Mouse (Mus musculus) midbrain, embryonic 14.5 days (tissue): ENCODE data around the gene Krt17. TPM values are rescaled to one million over a fixed set of nuclear protein-coding genes. Genes with fewer than 3 reads are reported as not detected.

ENCODE experiments used
- ATAC-seq: fragments of 200-750 bp; cut with Nextera tagmentation; 2 replicates; pipeline ENCODE4 v1.8.0; 2017; ENCODE audit warnings: moderate number of reproducible peaks, moderate library complexity; ENCODE audit not compliant: low FRiP score, low TSS enrichment
- DNase-seq: peaks from one replicate; pipeline ENCODE4 v3.0.0-alpha.2; 2015
- H3K27ac ChIP-seq: fragments of 300-500 bp; sonication (generic); replicated peaks from 2 replicates; pipeline ENCODE4 v1.5.1; 2014; ENCODE audit warnings: mild to moderate bottlenecking, low read depth, low read length, moderate library complexity
- H3K27me3 ChIP-seq: fragments of 300-500 bp; sonication (generic); 2 replicates; pipeline ENCODE4 v1.6.1; 2014; ENCODE audit warnings: low read length, control low read depth, mixed read lengths; ENCODE audit not compliant: control insufficient read depth, insufficient read depth
- H3K36me3 ChIP-seq: fragments of 300-500 bp; sonication (generic); 2 replicates; pipeline ENCODE4 v1.6.1; 2014; ENCODE audit warnings: low read length, control low read depth; ENCODE audit not compliant: control insufficient read depth, insufficient read depth
- H3K4me1 ChIP-seq: fragments of 300-500 bp; sonication (generic); 2 replicates; pipeline ENCODE4 v1.6.1; 2014; ENCODE audit warnings: mild to moderate bottlenecking, antibody characterized with exemption, low read length, control low read depth; ENCODE audit not compliant: control insufficient read depth, insufficient read depth
- H3K4me2 ChIP-seq: fragments of 300-500 bp; sonication (generic); 2 replicates; pipeline ENCODE4 v1.6.1; 2014; ENCODE audit warnings: mild to moderate bottlenecking, low read length, moderate library complexity
- H3K4me3 ChIP-seq: fragments of 300-500 bp; sonication (generic); replicated peaks from 2 replicates; pipeline ENCODE4 v1.5.1; 2014; ENCODE audit warnings: low read depth, low read length
- H3K9ac ChIP-seq: fragments of 300-500 bp; sonication (generic); replicated peaks from 2 replicates; pipeline ENCODE4 v1.6.1; 2014; ENCODE audit warnings: mild to moderate bottlenecking, low read length, moderate library complexity
- H3K9me3 ChIP-seq: fragments of 300-500 bp; sonication (generic); 2 replicates; pipeline ENCODE4 v1.6.1; 2016; ENCODE audit warnings: low read length, control low read depth, mixed read lengths; ENCODE audit not compliant: control insufficient read depth
- WGBS: fragments of 180-500 bp; shearing (Covaris S2); extraction: QIAGEN DNeasy Blood & Tissue Kit; methylation state at CpG from one replicate; pipeline ENCODE4 v1.1.7; 2014; 5-methylcytosine and 5-hydroxymethylcytosine counted together
- polyA plus RNA-seq: library from polyadenylated mRNA; unstranded; fragments of >200 nt; fragmentation: Nextera tagmentation; extraction: Ambion mirVana; gene quantifications from 2 replicates; pipeline ENCODE4 v1.2.1, GENCODE M21; 2014

Krt17 gene
- polyA plus RNA-seq, 1 experiment from 2014 or later: not detected

- WGBS: 76% methylated on average over 15 of the region's 15 CpGs
- DNase-seq: no peak
Measured at GRCm38 (mm10) chr11:100277726-100278480, 17.1 kb upstream of the Krt17 start.

DNA sequence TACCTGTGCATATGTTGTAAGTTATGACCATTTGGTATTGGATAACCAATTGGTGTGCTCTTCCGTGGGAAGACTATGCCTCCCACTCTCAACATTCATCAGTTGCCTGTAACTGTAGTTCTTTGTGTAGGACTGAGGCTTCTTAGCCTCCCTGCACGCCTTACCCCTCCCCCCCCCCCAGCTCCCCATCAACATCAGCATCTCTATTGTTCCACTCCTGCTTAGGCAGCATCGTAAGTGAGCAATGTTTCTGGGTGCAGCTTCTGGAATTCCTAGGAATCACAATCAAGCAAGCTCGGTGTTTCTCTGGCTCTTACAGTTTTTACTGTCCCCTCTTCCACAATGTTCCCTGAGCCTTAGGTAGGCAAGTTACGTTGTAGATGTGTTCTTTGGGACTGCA lies 14.6 kb upstream of the Krt17 start:
- DNase-seq (no peak), ATAC-seq (no peak)
- Histone ChIP-seq H3K4me2 (no peak overlapping the region), H3K9me3 (no peaks in the 10 kb centered on the region), H3K27me3 (no peaks in the 10 kb centered on the region), H3K4me3 (no peak overlapping the region), H3K27ac (no peak overlapping the region), H3K4me1 (no peaks in the 10 kb centered on the region), H3K9ac (no peak overlapping the region), H3K36me3 (no peaks in the 10 kb centered on the region)
- WGBS: 37% methylated on average over 5 of the region's 5 CpGs

More at GRCm38 (mm10) chr11:100277726-100278480, 17.1 kb upstream of the Krt17 start:
- Histone ChIP-seq H3K4me3 (no peak overlapping the region), H3K27me3 (no peaks in the 10 kb centered on the region), H3K36me3 (no peaks in the 10 kb centered on the region), H3K27ac (no peak overlapping the region), H3K9ac (no peak overlapping the region), H3K4me1 (no peaks in the 10 kb centered on the region), H3K4me2 (no peak overlapping the region), H3K9me3 (no peaks in the 10 kb centered on the region)
- no peak for ATAC-seq

DNA sequence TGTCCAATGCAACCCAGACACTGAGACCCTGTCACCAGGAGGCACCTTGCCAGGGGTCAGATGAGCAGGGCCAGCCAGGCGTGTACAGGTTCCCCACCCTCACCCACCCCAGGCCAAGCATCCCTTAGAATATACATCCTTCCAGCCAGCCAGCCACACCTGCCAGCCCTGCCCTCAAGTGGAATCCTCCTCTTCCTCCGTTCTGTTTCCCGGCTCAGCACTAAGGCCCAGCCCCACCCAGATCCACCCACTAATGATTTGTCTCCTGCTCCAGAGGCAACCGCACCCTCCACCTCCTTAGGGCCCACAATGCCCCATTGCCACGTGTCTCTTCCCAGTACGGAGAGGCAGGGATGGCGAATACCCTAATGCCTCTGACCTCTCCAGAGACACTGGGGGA lies 13.9 kb upstream of the Krt17 start:
- Histone ChIP-seq H3K27me3 (no peaks in the 10 kb centered on the region), H3K4me1 (no peaks in the 10 kb centered on the region), H3K27ac (no peak overlapping the region), H3K36me3 (no peaks in the 10 kb centered on the region), H3K4me3 (no peak overlapping the region), H3K9ac (no peak overlapping the region), H3K9me3 (no peaks in the 10 kb centered on the region), H3K4me2 (no peak overlapping the region)
- DNase-seq (no peak), ATAC-seq (no peak)
- WGBS: 74% methylated on average over 7 of the region's 7 CpGs

DNA sequence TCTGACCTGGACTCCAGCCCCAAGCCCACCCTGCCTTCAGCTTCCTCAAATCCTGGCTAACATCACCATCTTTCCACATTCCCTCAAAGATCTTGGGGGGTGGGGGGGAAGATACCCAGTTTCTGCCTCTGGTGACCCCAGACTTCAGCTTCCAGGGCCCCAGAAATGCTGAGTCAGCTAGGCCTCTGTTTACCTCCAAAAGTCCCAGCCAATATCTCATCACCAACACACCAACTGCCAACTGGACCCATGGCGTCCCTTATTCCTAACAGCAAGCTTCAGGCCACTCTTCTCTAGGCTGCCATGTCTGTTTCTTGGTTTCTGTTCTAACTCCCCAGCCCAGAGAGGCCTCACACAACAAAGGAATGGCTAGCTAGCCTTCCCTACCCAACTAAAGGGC lies 11.0 kb upstream of the Krt17 start:
- no peaks in the 10 kb centered on the region for H3K4me1 ChIP-seq
- H3K36me3 ChIP-seq: no peaks in the 10 kb centered on the region
- 81% methylated on average over 1 of the region's 1 CpGs for WGBS
- no peak overlapping the region for H3K4me2 ChIP-seq
- H3K9ac ChIP-seq: no peak overlapping the region
- H3K9me3 ChIP-seq: no peaks in the 10 kb centered on the region
- DNase-seq: no peak
- H3K27ac ChIP-seq: no peak overlapping the region
- ATAC-seq: no peak
- no peak overlapping the region for H3K4me3 ChIP-seq
- H3K27me3 ChIP-seq: no peaks in the 10 kb centered on the region

DNA sequence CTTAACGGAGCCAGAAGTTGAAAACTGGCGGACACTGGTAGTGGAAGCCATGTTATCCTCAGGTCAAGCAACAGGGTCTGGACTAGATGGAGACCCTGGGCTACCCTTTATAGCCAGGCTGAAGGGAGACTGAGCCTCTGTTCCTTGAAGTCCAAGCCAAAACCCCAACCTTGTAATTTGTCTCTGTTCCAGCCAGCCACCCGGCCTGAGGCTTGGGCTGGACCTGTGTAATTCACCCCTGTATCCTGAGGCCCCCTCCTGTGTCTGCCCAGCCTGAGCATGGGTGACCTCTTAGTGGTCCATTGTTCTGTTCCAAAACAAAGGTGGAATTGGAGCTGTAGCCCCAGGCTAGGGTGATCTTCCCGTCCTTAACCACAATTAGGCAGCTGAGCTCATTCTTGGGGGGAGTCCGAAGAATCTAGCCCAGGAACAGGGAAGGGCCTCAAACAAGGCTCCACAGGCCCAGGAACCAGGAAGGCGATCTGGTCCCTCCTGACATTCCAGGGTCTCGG lies 9.0 kb upstream of the Krt17 start, which contains the start of gene Krt42:
Gene Krt42, minus strand, starts transcription at position 51 of the 512 bp plus-strand sequence.
- DNase-seq (no peak), ATAC-seq (no peak)
- H3K27ac ChIP-seq: no peak within 1 kb of the TSS
- H3K4me1 ChIP-seq: no peaks in the 10 kb centered on the region
- 88% methylated on average over 7 of the region's 7 CpGs for WGBS
- H3K9me3 ChIP-seq: no peaks in the 10 kb centered on the region
- H3K9ac ChIP-seq: no peak within 1 kb of the TSS
- no peak within 1 kb of the TSS for H3K4me3 ChIP-seq
- no peak within 1 kb of the TSS for H3K4me2 ChIP-seq
- H3K36me3 ChIP-seq: no peaks in the 10 kb centered on the region
- H3K27me3 ChIP-seq: no peaks in the 10 kb centered on the region

DNA sequence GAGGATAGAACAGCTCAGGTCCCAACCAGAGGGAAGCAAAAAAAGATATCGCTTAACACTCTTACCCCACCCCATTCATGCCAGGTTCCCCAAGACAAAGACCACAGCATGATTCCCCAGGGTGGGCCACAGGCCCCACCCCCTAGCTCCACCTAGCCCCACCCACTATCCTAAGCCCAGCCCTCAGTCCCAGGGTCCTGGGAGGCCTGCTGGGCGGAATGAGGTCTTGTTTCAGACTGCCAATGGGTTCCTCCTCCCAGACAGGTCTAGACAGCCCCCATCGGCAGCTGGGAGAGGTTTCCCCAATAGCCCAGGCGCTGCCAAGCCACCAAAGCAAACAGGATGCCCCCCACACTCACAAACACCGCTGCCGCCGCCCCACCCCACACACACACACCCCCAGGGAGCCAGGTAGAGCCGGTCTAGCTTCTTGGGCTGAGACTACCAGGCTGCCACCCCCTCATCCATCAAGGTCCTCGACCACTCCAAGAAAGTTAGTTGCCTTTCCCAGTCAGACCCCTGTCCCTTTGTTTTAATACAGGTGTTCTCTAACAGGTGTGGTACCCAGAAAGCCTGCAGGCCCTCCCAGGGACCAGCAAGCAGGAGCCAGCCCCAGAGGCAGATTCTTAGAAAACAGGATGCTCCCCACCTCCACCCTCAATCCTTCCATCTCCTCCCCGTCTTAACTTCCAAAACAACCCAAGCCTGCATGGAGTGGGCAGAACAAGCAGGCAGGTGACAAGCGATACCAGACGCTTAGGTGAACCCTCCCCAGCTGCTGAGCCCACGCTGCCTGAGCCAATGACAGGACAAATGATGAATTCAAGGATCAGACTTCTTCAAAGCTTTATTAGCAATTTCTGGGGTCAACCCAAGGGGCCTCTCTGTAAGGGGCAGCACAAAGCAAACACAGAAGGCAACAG lies 1.5 kb upstream of the Krt17 start:
- DNase-seq (no peak), ATAC-seq (no peak)
- Histone ChIP-seq H3K4me1 (no peaks in the 10 kb centered on the region), H3K27me3 (no peaks in the 10 kb centered on the region), H3K36me3 (no peaks in the 10 kb centered on the region), H3K27ac (no peak overlapping the region), H3K4me2 (no peak overlapping the region), H3K4me3 (no peak overlapping the region), H3K9ac (no peak overlapping the region), H3K9me3 (no peaks in the 10 kb centered on the region)
- 25% methylated on average over 13 of the region's 13 CpGs for WGBS

GRCm38 (mm10) chr11:100261235-100261605 lies 391 bp upstream of the Krt17 start:
- ATAC-seq (no peak), DNase-seq (no peak)
- H3K9me3 ChIP-seq: no peaks in the 10 kb centered on the region
- no peaks in the 10 kb centered on the region for H3K4me1 ChIP-seq
- H3K27me3 ChIP-seq: no peaks in the 10 kb centered on the region
- no peak overlapping the region for H3K27ac ChIP-seq
- no peak overlapping the region for H3K9ac ChIP-seq
- no peak overlapping the region for H3K4me2 ChIP-seq
- no peaks in the 10 kb centered on the region for H3K36me3 ChIP-seq
- H3K4me3 ChIP-seq: no peak overlapping the region
- 81% methylated on average over 9 of the region's 9 CpGs for WGBS

DNA sequence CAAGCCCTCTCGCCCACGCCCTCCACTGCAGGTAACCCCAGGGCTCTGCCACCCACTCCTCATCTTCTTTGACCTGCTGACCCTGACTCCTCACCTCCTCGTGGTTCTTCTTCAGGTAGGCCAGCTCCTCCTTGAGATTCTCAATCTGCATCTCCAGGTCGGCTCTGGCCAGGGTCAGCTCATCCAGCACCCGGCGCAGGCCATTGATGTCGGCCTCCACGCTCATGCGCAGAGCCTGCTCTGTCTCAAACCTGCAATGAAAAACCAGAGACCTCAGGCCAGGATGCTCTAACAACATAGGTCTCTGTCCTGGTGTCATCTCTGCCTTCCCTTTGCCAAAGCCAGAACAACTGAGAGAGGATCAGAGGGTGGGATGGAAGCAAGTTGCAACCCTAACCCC lies 1.8 kb downstream of the Krt17 start:
- DNase-seq (no peak), ATAC-seq (no peak)
- no peaks in the 10 kb centered on the region for H3K27me3 ChIP-seq
- H3K36me3 ChIP-seq: no peaks in the 10 kb centered on the region
- no peak overlapping the region for H3K9ac ChIP-seq
- H3K27ac ChIP-seq: no peak overlapping the region
- H3K4me3 ChIP-seq: no peak overlapping the region
- H3K9me3 ChIP-seq: no peaks in the 10 kb centered on the region
- no peaks in the 10 kb centered on the region for H3K4me1 ChIP-seq
- WGBS: 95% methylated on average over 9 of the region's 9 CpGs
- H3K4me2 ChIP-seq: no peak overlapping the region
